Mouse (Mus musculus) olfactory bulb, adult 2 months (tissue): ENCODE results near the gene Nlrx1.

Experiments
- CTCF ChIP-seq: fragments of 200-500 bp; IDR thresholded peaks from 2 replicates; pipeline ENCODE4 v1.5.1; 2012; ENCODE audit warnings: low read depth, mild to moderate bottlenecking, low read length, moderate library complexity; ENCODE audit not compliant: insufficient read depth
- POLR2A ChIP-seq: fragments of 200-500 bp; IDR thresholded peaks from 2 replicates; pipeline ENCODE4 v1.6.1; 2012; ENCODE audit warnings: mild to moderate bottlenecking, low read depth, low read length, moderate library complexity; ENCODE audit not compliant: insufficient read depth

- no peak for TF ChIP-seq CTCF
- no peak for TF ChIP-seq POLR2A
These were observed 41.4 kb upstream of the Nlrx1 start for GRCm38 (mm10) chr9:44309756-44310155.
